ENCODE assay signal across 27 mouse cellular contexts in the genomic region with DNA sequence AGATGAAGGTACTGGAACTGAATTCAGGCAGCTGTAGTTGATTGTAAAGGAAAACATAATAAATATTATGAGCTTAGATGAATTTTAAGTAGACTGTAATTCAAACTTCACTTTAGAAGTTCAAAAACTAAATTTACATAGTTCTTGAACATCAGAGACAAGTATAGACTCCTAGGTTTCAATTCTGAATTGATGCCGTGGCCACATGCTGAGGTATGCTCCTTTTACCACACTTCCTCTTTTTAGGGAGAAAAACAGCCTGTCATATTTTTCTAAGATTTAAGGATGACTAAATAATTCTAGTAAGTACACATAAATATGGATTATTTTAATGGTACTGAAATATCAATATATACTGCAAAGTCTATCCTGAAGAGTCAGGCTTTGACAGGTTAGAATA.
"Had no signal": no experiment of that assay in that cellular context is flagged by ENCODE, and none has a peak within 500 bp of the region (broad histone marks: within the 10 kb centered on the region; RNA-seq: fewer than 3 reads in every experiment).

No protein-coding gene starts in this region.

- H3K4me2 ChIP-seq: embryonic facial prominence, embryonic 12.5 days; embryonic facial prominence, embryonic 13.5 days; embryonic facial prominence, embryonic 15.5 days; forebrain, embryonic 12.5 days; forebrain, embryonic 13.5 days; forebrain, embryonic 15.5 days had no signal

- H3K27me3 ChIP-seq: embryonic facial prominence, embryonic 12.5 days; embryonic facial prominence, embryonic 13.5 days; embryonic facial prominence, embryonic 15.5 days; forebrain, embryonic 12.5 days; forebrain, embryonic 13.5 days; forebrain, embryonic 15.5 days had no signal

- H3K4me1 ChIP-seq: embryonic facial prominence, embryonic 10.5 days; embryonic facial prominence, embryonic 12.5 days; embryonic facial prominence, embryonic 13.5 days; embryonic facial prominence, embryonic 15.5 days; forebrain, embryonic 10.5 days; forebrain, embryonic 12.5 days; forebrain, embryonic 13.5 days; forebrain, embryonic 15.5 days; heart, embryonic 10.5 days had no signal

- H3K9ac ChIP-seq: embryonic facial prominence, embryonic 12.5 days; embryonic facial prominence, embryonic 13.5 days; embryonic facial prominence, embryonic 15.5 days; forebrain, embryonic 12.5 days; forebrain, embryonic 13.5 days; forebrain, embryonic 15.5 days; forebrain, postnatal 0 days had no signal

- H3K9me3 ChIP-seq: embryonic facial prominence, embryonic 10.5 days; embryonic facial prominence, embryonic 12.5 days; embryonic facial prominence, embryonic 13.5 days; embryonic facial prominence, embryonic 15.5 days; forebrain, embryonic 12.5 days; forebrain, embryonic 13.5 days; forebrain, embryonic 15.5 days; heart, embryonic 10.5 days had no signal

- DNase-seq: cerebellum, adult 9-11 months; cerebellum, postnatal 10 days; cerebellum, postnatal 14 days; cerebellum, postnatal 25 days; cerebellum, postnatal 36 days; embryo, embryonic 11 days; forebrain, postnatal 0 days; gastrocnemius, adult 2 months; gastrocnemius, postnatal 10 days; gastrocnemius, postnatal 14 days; gastrocnemius, postnatal 25 days; gastrocnemius, postnatal 36 days; heart, adult 11 months; heart, adult 18-20 months; heart, adult 2 months had no signal

- H3K36me3 ChIP-seq: embryonic facial prominence, embryonic 10.5 days; embryonic facial prominence, embryonic 12.5 days; embryonic facial prominence, embryonic 13.5 days; embryonic facial prominence, embryonic 15.5 days; forebrain, embryonic 10.5 days; forebrain, embryonic 12.5 days; forebrain, embryonic 15.5 days; heart, embryonic 10.5 days had no signal

- H3K4me3 ChIP-seq: embryonic facial prominence, embryonic 10.5 days; embryonic facial prominence, embryonic 12.5 days; embryonic facial prominence, embryonic 13.5 days; embryonic facial prominence, embryonic 15.5 days; erythroblast, embryonic 14.5 days; forebrain, embryonic 10.5 days; forebrain, embryonic 12.5 days; forebrain, embryonic 13.5 days; forebrain, embryonic 15.5 days; gastrocnemius, adult 2 months; heart, adult 2 months; heart, embryonic 10.5 days had no signal

- ATAC-seq: forebrain, embryonic 13.5 days; forebrain, embryonic 14.5 days; forebrain, embryonic 15.5 days; forebrain, embryonic 16.5 days; forebrain, postnatal 0 days had no signal

- H3K27ac ChIP-seq: embryonic facial prominence, embryonic 10.5 days; embryonic facial prominence, embryonic 12.5 days; embryonic facial prominence, embryonic 13.5 days; embryonic facial prominence, embryonic 15.5 days; forebrain, embryonic 10.5 days; forebrain, embryonic 12.5 days; forebrain, embryonic 13.5 days; forebrain, embryonic 15.5 days; gastrocnemius, adult 2 months; heart, adult 2 months; heart, embryonic 10.5 days had no signal
